Mouse (Mus musculus) midbrain, postnatal 0 days (tissue): ENCODE data around the gene Gltpd2. TPM values are rescaled to one million over a fixed set of nuclear protein-coding genes. Genes with fewer than 3 reads are reported as not detected.

ENCODE experiments used
- ATAC-seq: fragments of 200-750 bp; cut with Nextera tagmentation; 2 replicates; pipeline ENCODE4 v1.8.0; 2017; ENCODE audit warnings: moderate number of reproducible peaks, mild to moderate bottlenecking, moderate TSS enrichment, moderate library complexity; ENCODE audit not compliant: low FRiP score
- DNase-seq: peaks from one replicate; pipeline ENCODE4 v3.0.0-alpha.2; 2015; ENCODE audit warnings: low spot score
- H3K27ac ChIP-seq: fragments of 300-500 bp; sonication (generic); 2 replicates; pipeline ENCODE4 v1.5.1; 2014; ENCODE audit warnings: low read depth, mild to moderate bottlenecking, low read length, mixed read lengths
- H3K27me3 ChIP-seq: fragments of 300-500 bp; sonication (generic); 2 replicates; pipeline ENCODE4 v1.6.1; 2014; ENCODE audit warnings: low read length, control low read depth, mixed read lengths; ENCODE audit not compliant: insufficient read depth
- H3K36me3 ChIP-seq: fragments of 300-500 bp; sonication (generic); 2 replicates; pipeline ENCODE4 v1.6.1; 2014; ENCODE audit warnings: low read length, control low read depth, mixed read lengths; ENCODE audit not compliant: insufficient read depth
- H3K4me1 ChIP-seq: fragments of 300-500 bp; sonication (generic); 2 replicates; pipeline ENCODE4 v1.6.1; 2014; ENCODE audit warnings: mild to moderate bottlenecking, control low read depth, antibody characterized with exemption, low read length, mixed read lengths; ENCODE audit not compliant: insufficient read depth
- H3K4me2 ChIP-seq: fragments of 300-500 bp; sonication (generic); 2 replicates; pipeline ENCODE4 v1.6.1; 2014; ENCODE audit warnings: low read depth, mild to moderate bottlenecking, low read length, mixed read lengths; ENCODE audit not compliant: poor library complexity, severe bottlenecking
- H3K4me3 ChIP-seq: fragments of 300-500 bp; sonication (generic); 2 replicates; pipeline ENCODE4 v1.5.1; 2014; ENCODE audit warnings: low read depth, mild to moderate bottlenecking, low read length, moderate library complexity
- H3K9ac ChIP-seq: fragments of 300-500 bp; sonication (generic); replicated peaks from 2 replicates; pipeline ENCODE4 v1.6.1; 2014; ENCODE audit warnings: mild to moderate bottlenecking, low read length, moderate library complexity, mixed read lengths; ENCODE audit not compliant: poor library complexity, severe bottlenecking
- H3K9me3 ChIP-seq: fragments of 300-500 bp; sonication (generic); 2 replicates; pipeline ENCODE4 v1.6.1; 2016; ENCODE audit warnings: low read length, control low read depth
- CTCF ChIP-seq: IDR thresholded peaks from 2 replicates; pipeline ENCODE4 v1.5.1; 2016; ENCODE audit warnings: antibody characterized with exemption, mild to moderate bottlenecking
- WGBS: fragments of 180-500 bp; shearing (Covaris S2); extraction: QIAGEN DNeasy Blood & Tissue Kit; methylation state at CpG from one replicate; pipeline ENCODE4 v1.1.7; 2014; 5-methylcytosine and 5-hydroxymethylcytosine counted together
- polyA plus RNA-seq: library from polyadenylated mRNA; unstranded; fragments of >200 nt; fragmentation: Nextera tagmentation; extraction: Ambion mirVana; gene quantifications from 2 replicates; pipeline ENCODE4 v1.2.1, GENCODE M21; 2015
- total RNA-seq: library from RNA; depleted of rRNA; stranded (reverse); fragments of >200 nt; gene quantifications from 2 replicates; pipeline ENCODE4 v1.2.3, GENCODE M21; 2014; rRNA removed

The Gltpd2 gene
- total and polyA plus RNA-seq, 2 experiments from 2014 or later: 0.21 TPM; not detected in 1

GRCm38 (mm10) chr11:70562995-70563469 is 44.0 kb downstream of the Gltpd2 start:
- no peak for TF ChIP-seq CTCF
- DNase-seq (no peak), ATAC-seq (peak; percentile 43; the same call in 1 of the 2 replicates)
- Histone ChIP-seq H3K27me3 (no peaks in the 10 kb centered on the region), H3K9ac (peak overlapping the region; percentile 90), H3K4me3 (peak overlapping the region; percentile 94), H3K27ac (peak overlapping the region; percentile 78), H3K36me3 (peaks cover 6% of the 10 kb centered on the region; the same call in 1 of the 2 replicates), H3K4me2 (peak overlapping the region; percentile 90), H3K4me1 (peaks cover 12% of the 10 kb centered on the region), H3K9me3 (no peaks in the 10 kb centered on the region)
- WGBS: 0% methylated on average over 17 of the region's 31 CpGs

GRCm38 (mm10) chr11:70563470-70564275 is 44.7 kb downstream of the Gltpd2 start:
- Histone ChIP-seq H3K36me3 (peaks cover 10% of the 10 kb centered on the region; the same call in 1 of the 2 replicates), H3K27me3 (no peaks in the 10 kb centered on the region), H3K4me3 (peak overlapping the region; percentile 94), H3K4me2 (peak overlapping the region; percentile 90), H3K4me1 (peaks cover 12% of the 10 kb centered on the region), H3K9ac (peak overlapping the region; percentile 90), H3K27ac (peak overlapping the region; percentile 78; the same call in 1 of the 2 replicates), H3K9me3 (no peaks in the 10 kb centered on the region)
- WGBS: 4% methylated on average over 25 of the region's 25 CpGs
- ATAC-seq (no peak), DNase-seq (no peak)
- no peak for TF ChIP-seq CTCF

- Histone ChIP-seq H3K9me3 (no peaks in the 10 kb centered on the region), H3K36me3 (peaks cover 10% of the 10 kb centered on the region; the same call in 1 of the 2 replicates), H3K4me1 (peaks cover 12% of the 10 kb centered on the region), H3K4me2 (peak overlapping the region; percentile 90), H3K4me3 (peak overlapping the region; percentile 94; the same call in 1 of the 2 replicates), H3K9ac (no peak overlapping the region), H3K27me3 (no peaks in the 10 kb centered on the region), H3K27ac (no peak overlapping the region)
- no peak for DNase-seq
- ATAC-seq: no peak
- 46% methylated on average over 4 of the region's 4 CpGs for WGBS
- TF ChIP-seq CTCF: no peak
Measured at GRCm38 (mm10) chr11:70564276-70564873, 45.4 kb downstream of the Gltpd2 start.

GRCm38 (mm10) chr11:70566586-70566985 is 47.6 kb downstream of the Gltpd2 start:
- peaks cover 12% of the 10 kb centered on the region for H3K4me1 ChIP-seq
- H3K9ac ChIP-seq: no peak overlapping the region
- no peak for TF ChIP-seq CTCF
- H3K36me3 ChIP-seq: peaks cover 10% of the 10 kb centered on the region; the same call in 1 of the 2 replicates
- no peak overlapping the region for H3K27ac ChIP-seq
- H3K27me3 ChIP-seq: no peaks in the 10 kb centered on the region
- DNase-seq (no peak), ATAC-seq (no peak)
- 57% methylated on average over 7 of the region's 7 CpGs for WGBS
- H3K4me3 ChIP-seq: no peak overlapping the region
- H3K4me2 ChIP-seq: no peak overlapping the region
- no peaks in the 10 kb centered on the region for H3K9me3 ChIP-seq

Other genes with a start within 250 kb of the Gltpd2 start
- 0.05 TPM in 1 of 2 replicates, not detected in the other for gene Alox12e, start 196.6 kb upstream of the Gltpd2 start, total RNA-seq
- 0.16 and 0.31 TPM in 2 replicates for gene Alox12e, start 196.6 kb upstream of the Gltpd2 start, polyA plus RNA-seq
- gene Alox15, start 167.2 kb upstream of the Gltpd2 start, total RNA-seq: not detected in 2 replicates
- 0.16 and 0.28 TPM in 2 replicates for gene Alox15, start 167.2 kb upstream of the Gltpd2 start, polyA plus RNA-seq
- gene Pelp1, start 109.2 kb upstream of the Gltpd2 start, total RNA-seq: 35.6 and 55.1 TPM in 2 replicates
- 28.0 and 28.3 TPM in 2 replicates for gene Pelp1, start 109.2 kb upstream of the Gltpd2 start, polyA plus RNA-seq
- gene Arrb2, start 86.6 kb upstream of the Gltpd2 start, total RNA-seq: 99.9 and 119 TPM in 2 replicates
- 55.0 and 55.6 TPM in 2 replicates for gene Arrb2, start 86.6 kb upstream of the Gltpd2 start, polyA plus RNA-seq
- gene Med11, start 67.3 kb upstream of the Gltpd2 start, total RNA-seq: 23.7 and 30.1 TPM in 2 replicates
- 28.2 and 36.8 TPM in 2 replicates for gene Med11, start 67.3 kb upstream of the Gltpd2 start, polyA plus RNA-seq
- 0.44 and 0.71 TPM in 2 replicates for gene Zmynd15, start 59.8 kb upstream of the Gltpd2 start, total RNA-seq
- 0.47 and 0.70 TPM in 2 replicates for gene Zmynd15, start 59.8 kb upstream of the Gltpd2 start, polyA plus RNA-seq
- gene Cxcl16, start 59.2 kb upstream of the Gltpd2 start, total RNA-seq: 1.2 and 1.9 TPM in 2 replicates
- 3.1 and 3.2 TPM in 2 replicates for gene Cxcl16, start 59.2 kb upstream of the Gltpd2 start, polyA plus RNA-seq
- 7.4 and 12.1 TPM in 2 replicates for gene Tm4sf5, start 14.0 kb upstream of the Gltpd2 start, total RNA-seq
- gene Tm4sf5, start 14.0 kb upstream of the Gltpd2 start, polyA plus RNA-seq: 18.8 and 19.8 TPM in 2 replicates
- not detected in 2 replicates for gene Vmo1, start 4.6 kb upstream of the Gltpd2 start, total RNA-seq
- gene Vmo1, start 4.6 kb upstream of the Gltpd2 start, polyA plus RNA-seq: 0.53 and 0.65 TPM in 2 replicates
- gene Psmb6, start 6.2 kb downstream of the Gltpd2 start, total RNA-seq: 455 and 493 TPM in 2 replicates
- 818 and 874 TPM in 2 replicates for gene Psmb6, start 6.2 kb downstream of the Gltpd2 start, polyA plus RNA-seq
- not detected in 2 replicates for gene Gm40193, start 13.7 kb downstream of the Gltpd2 start, total RNA-seq
- gene Gm40193, start 13.7 kb downstream of the Gltpd2 start, polyA plus RNA-seq: not detected in 2 replicates
- 46.8 and 71.5 TPM in 2 replicates for gene Pld2, start 20.9 kb downstream of the Gltpd2 start, total RNA-seq
- 18.0 and 19.4 TPM in 2 replicates for gene Pld2, start 20.9 kb downstream of the Gltpd2 start, polyA plus RNA-seq
- gene Mink1, start 43.7 kb downstream of the Gltpd2 start, total RNA-seq: 80.9 and 82.1 TPM in 2 replicates
- gene Mink1, start 43.7 kb downstream of the Gltpd2 start, polyA plus RNA-seq: 15.6 and 17.1 TPM in 2 replicates
- not detected in 2 replicates for gene 4930544D05Rik, start 96.7 kb downstream of the Gltpd2 start, total RNA-seq
- not detected in 2 replicates for gene 4930544D05Rik, start 96.7 kb downstream of the Gltpd2 start, polyA plus RNA-seq
- gene Chrne, start 100.0 kb downstream of the Gltpd2 start, total RNA-seq: not detected in 2 replicates
- gene Chrne, start 100.0 kb downstream of the Gltpd2 start, polyA plus RNA-seq: 0.78 and 1.1 TPM in 2 replicates
- not detected in 2 replicates for gene Gp1ba, start 119.9 kb downstream of the Gltpd2 start, total RNA-seq
- gene Gp1ba, start 119.9 kb downstream of the Gltpd2 start, polyA plus RNA-seq: 0.16 and 0.29 TPM in 2 replicates
- gene Rnf167, start 128.0 kb downstream of the Gltpd2 start, total RNA-seq: 69.1 and 74.4 TPM in 2 replicates
- gene Rnf167, start 128.0 kb downstream of the Gltpd2 start, polyA plus RNA-seq: 95.8 and 97.2 TPM in 2 replicates
- 140 and 159 TPM in 2 replicates for gene Slc25a11, start 128.3 kb downstream of the Gltpd2 start, total RNA-seq
- 160 and 176 TPM in 2 replicates for gene Slc25a11, start 128.3 kb downstream of the Gltpd2 start, polyA plus RNA-seq
- 438 and 486 TPM in 2 replicates for gene Pfn1, start 135.4 kb downstream of the Gltpd2 start, total RNA-seq
- 600 and 608 TPM in 2 replicates for gene Pfn1, start 135.4 kb downstream of the Gltpd2 start, polyA plus RNA-seq
- gene Eno3, start 138.0 kb downstream of the Gltpd2 start, total RNA-seq: 7.2 and 9.9 TPM in 2 replicates
- gene Eno3, start 138.0 kb downstream of the Gltpd2 start, polyA plus RNA-seq: 5.8 and 7.6 TPM in 2 replicates
- gene Spag7, start 150.2 kb downstream of the Gltpd2 start, total RNA-seq: 41.9 and 45.3 TPM in 2 replicates
- gene Spag7, start 150.2 kb downstream of the Gltpd2 start, polyA plus RNA-seq: 125 and 131 TPM in 2 replicates
- gene Camta2, start 168.9 kb downstream of the Gltpd2 start, total RNA-seq: 20.3 and 24.0 TPM in 2 replicates
- gene Camta2, start 168.9 kb downstream of the Gltpd2 start, polyA plus RNA-seq: 23.6 and 24.5 TPM in 2 replicates
- 1.7 and 4.8 TPM in 2 replicates for gene Inca1, start 181.0 kb downstream of the Gltpd2 start, total RNA-seq
- gene Inca1, start 181.0 kb downstream of the Gltpd2 start, polyA plus RNA-seq: 2.1 and 2.2 TPM in 2 replicates
- 30.9 and 31.7 TPM in 2 replicates for gene Kif1c, start 181.4 kb downstream of the Gltpd2 start, total RNA-seq
- gene Kif1c, start 181.4 kb downstream of the Gltpd2 start, polyA plus RNA-seq: 1.6 and 1.9 TPM in 2 replicates
- gene Zfp3, start 245.0 kb downstream of the Gltpd2 start, total RNA-seq: 8.7 and 10.0 TPM in 2 replicates
- 9.7 and 10.3 TPM in 2 replicates for gene Zfp3, start 245.0 kb downstream of the Gltpd2 start, polyA plus RNA-seq